ENCODE assay signal across 24 mouse cellular contexts in the genomic region with DNA sequence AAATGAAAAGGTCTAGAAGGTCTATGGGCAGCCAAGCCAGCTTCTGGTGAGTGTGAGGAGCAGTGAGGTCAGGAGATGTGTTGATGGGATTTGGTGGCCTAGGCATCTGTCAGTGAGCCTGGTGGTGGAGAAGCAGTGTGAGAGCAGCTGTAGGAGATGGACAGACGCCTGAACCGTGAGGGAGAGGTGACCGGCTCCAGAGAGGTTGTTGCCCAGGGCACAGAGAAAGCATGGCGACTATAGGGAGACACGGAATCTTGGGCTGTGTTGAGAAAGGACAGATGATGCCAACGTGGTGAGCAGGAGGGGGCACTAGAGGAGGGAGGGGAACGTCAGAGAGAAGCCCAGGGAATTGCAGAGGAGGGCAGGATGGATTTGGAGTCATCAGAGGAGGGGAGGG. TPM values are rescaled to one million over a fixed set of nuclear protein-coding genes. Genes with fewer than 3 reads are reported as not detected.
A peak's percentile ranks its signal among the peaks of the same experiment; 100 is the strongest.
DNase-seq lines count a peak whose midpoint lies in the region; ATAC-seq and TF ChIP-seq lines count a peak whose summit lies in the region.
"Had no signal": no experiment of that assay in that cellular context is flagged by ENCODE, and none has a peak within 500 bp of the region (broad histone marks: within the 10 kb centered on the region; RNA-seq: fewer than 3 reads in every experiment).

No protein-coding gene starts in this region.

- 81% methylated on average over 7 of the region's 7 CpGs for WGBS in hindbrain, embryonic 10.5 days
- 69% methylated on average over 7 of the region's 7 CpGs for WGBS in hindbrain, embryonic 14.5 days
- WGBS in limb, embryonic 10.5 days, result 82% methylated on average over 7 of the region's 7 CpGs

- H3K27ac ChIP-seq in hindbrain, embryonic 10.5 days, result peak overlapping the region; percentile 50; the same call in 1 of the 2 replicates
- no peak overlapping the region for H3K27ac ChIP-seq in hindbrain, embryonic 14.5 days
- H3K27ac ChIP-seq in left cerebral cortex, adult 2 months, result no peak overlapping the region
- H3K27ac ChIP-seq in limb, embryonic 10.5 days, result 0 out of 2 replicates have a peak overlapping the region, but pooled peaks have one; percentile 8
- H3K27ac ChIP-seq: embryonic facial prominence, embryonic 10.5 days; embryonic facial prominence, embryonic 12.5 days; forebrain, embryonic 13.5 days; forebrain, embryonic 15.5 days had no signal

- H3K4me1 ChIP-seq in hindbrain, embryonic 10.5 days (replicated peaks), result no peaks in the 10 kb centered on the region
- H3K4me1 ChIP-seq in hindbrain, embryonic 14.5 days (replicated peaks; ENCODE audit: control insufficient read depth, insufficient read depth, low read length), result peaks cover 6% of the 10 kb centered on the region
- H3K4me1 ChIP-seq in limb, embryonic 10.5 days, result no peaks in the 10 kb centered on the region
- H3K4me1 ChIP-seq: embryonic facial prominence, embryonic 10.5 days; embryonic facial prominence, embryonic 12.5 days had no signal

- no peak overlapping the region for H3K4me2 ChIP-seq in hindbrain, embryonic 14.5 days (replicated peaks)
- H3K4me2 ChIP-seq: embryonic facial prominence, embryonic 12.5 days; forebrain, embryonic 13.5 days; forebrain, embryonic 15.5 days had no signal

- DNase-seq in cerebellum, postnatal 10 days, result peak; percentile 42 to 53
- DNase-seq in cerebellum, adult 9-11 months, result no peak
- no peak for DNase-seq in hindbrain, embryonic 10.5 days (ENCODE audit: low spot score)
- DNase-seq in hindbrain, embryonic 14.5 days (ENCODE audit: low spot score), result no peak
- DNase-seq in left cerebral cortex, postnatal 4 days, result peak; percentile 19
- DNase-seq in left cerebral cortex, adult 2 months (ENCODE audit: extremely low spot score in 1 of 2, low spot score in 2 of 2), result no peak
- DNase-seq in limb, embryonic 10.5 days (ENCODE audit: low spot score), result no peak
- DNase-seq: adrenal gland, adult 8-10 months; adrenal gland, postnatal 14 days; adrenal gland, postnatal 36 days; B cell, adult 2 months; cerebellum, adult 11-12 months; cerebellum, adult 2 months; cerebellum, adult 9-10 months; cerebellum, postnatal 25 days had no signal

- no peak for ATAC-seq in hindbrain, embryonic 14.5 days (ENCODE audit: low FRiP score)
- ATAC-seq: activated CD4-positive, CD25-positive, alpha-beta regulatory T cell, adult 4 months; CD4-positive, CD25-positive, alpha-beta regulatory T cell, adult 4 months; forebrain, embryonic 13.5 days; forebrain, embryonic 15.5 days; Patski had no signal

- TF ChIP-seq CTCF in left cerebral cortex, adult 2 months (IDR thresholded peaks at IDR 0.05), result no peak

- peaks cover 20% of the 10 kb centered on the region; the same call in 1 of the 2 replicates for H3K36me3 ChIP-seq in hindbrain, embryonic 10.5 days
- no peaks in the 10 kb centered on the region for H3K36me3 ChIP-seq in hindbrain, embryonic 14.5 days (replicated peaks; ENCODE audit: control insufficient read depth, insufficient read depth)
- H3K36me3 ChIP-seq in limb, embryonic 10.5 days, result peaks cover 13% of the 10 kb centered on the region; the same call in 1 of the 2 replicates
- H3K36me3 ChIP-seq: embryonic facial prominence, embryonic 12.5 days; forebrain, embryonic 15.5 days had no signal

- no peaks in the 10 kb centered on the region for H3K27me3 ChIP-seq in hindbrain, embryonic 10.5 days (ENCODE audit: insufficient read depth, poor library complexity, severe bottlenecking)
- H3K27me3 ChIP-seq in hindbrain, embryonic 14.5 days (ENCODE audit: control insufficient read depth, insufficient read depth, low read length), result no peaks in the 10 kb centered on the region
- H3K27me3 ChIP-seq in limb, embryonic 10.5 days (ENCODE audit: low read depth, poor library complexity, severe bottlenecking), result no peaks in the 10 kb centered on the region
- H3K27me3 ChIP-seq: CH12.LX; embryonic facial prominence, embryonic 12.5 days; forebrain, embryonic 13.5 days; forebrain, embryonic 15.5 days; Patski had no signal

- H3K9me3 ChIP-seq in hindbrain, embryonic 10.5 days, result no peaks in the 10 kb centered on the region
- H3K9me3 ChIP-seq in hindbrain, embryonic 14.5 days (ENCODE audit: control insufficient read depth, low read length), result no peaks in the 10 kb centered on the region
- H3K9me3 ChIP-seq in limb, embryonic 10.5 days (replicated peaks), result no peaks in the 10 kb centered on the region
- H3K9me3 ChIP-seq: embryonic facial prominence, embryonic 10.5 days; embryonic facial prominence, embryonic 12.5 days; forebrain, embryonic 13.5 days; forebrain, embryonic 15.5 days; G1E had no signal

- H3K4me3 ChIP-seq in hindbrain, embryonic 10.5 days, result no peak overlapping the region
- no peak overlapping the region for H3K4me3 ChIP-seq in hindbrain, embryonic 14.5 days (replicated peaks; ENCODE audit: low read length)
- H3K4me3 ChIP-seq in left cerebral cortex, adult 2 months, result no peak overlapping the region
- H3K4me3 ChIP-seq in limb, embryonic 10.5 days, result no peak overlapping the region
- H3K4me3 ChIP-seq: embryonic facial prominence, embryonic 10.5 days; embryonic facial prominence, embryonic 12.5 days; forebrain, embryonic 13.5 days; forebrain, embryonic 15.5 days had no signal

- H3K9ac ChIP-seq in hindbrain, embryonic 14.5 days, result no peak overlapping the region
- H3K9ac ChIP-seq: embryonic facial prominence, embryonic 12.5 days; forebrain, embryonic 13.5 days; forebrain, embryonic 15.5 days had no signal

- intact Hi-C loops in left cerebral cortex, postnatal 4 days (cut with DNase I), result no loop called here
- intact Hi-C loops in left cerebral cortex, adult 2 months (cut with DNase I), result no loop called here

RNA-seq across cellular contexts. Expression of gene Ap3b1, which starts 13.3 kb away (rescaled TPM):
- polyA plus RNA-seq in hindbrain, embryonic 10.5 days (2016; fragmentation: Nextera tagmentation; extraction: Ambion mirVana), result 32.7 and 36.8 TPM in 2 replicates
- polyA plus RNA-seq in hindbrain, embryonic 14.5 days (2014; fragmentation: Nextera tagmentation; extraction: Ambion mirVana), result 27.3 and 32.6 TPM in 2 replicates
- 10 to 100 TPM; 40.5 to 41.1 TPM for total RNA-seq in left cerebral cortex, postnatal 4 days (2021)
- 10 to 100 TPM; 45.4 to 46.8 TPM for total RNA-seq in left cerebral cortex, adult 2 months (2021)
- polyA plus RNA-seq in limb, embryonic 10.5 days (2016; fragmentation: Nextera tagmentation; extraction: Ambion mirVana), result 30.1 and 34.7 TPM in 2 replicates

Comparison
In these comparisons a context has a peak if more than half of its experiments do, and no peak if none do; other contexts are left out.
1. DNase-seq: peak in cerebellum, postnatal 10 days (2 of 2) and left cerebral cortex, postnatal 4 days (single experiment); none in cerebellum, adult 9-11 months (single experiment), hindbrain, embryonic 10.5 days (single experiment), hindbrain, embryonic 14.5 days (single experiment), left cerebral cortex, adult 2 months (0 of 2) and limb, embryonic 10.5 days (single experiment).
2. H3K27ac ChIP-seq: peak in hindbrain, embryonic 10.5 days (single experiment) and limb, embryonic 10.5 days (single experiment); none in hindbrain, embryonic 14.5 days (single experiment) and left cerebral cortex, adult 2 months (single experiment).